Mouse (Mus musculus) forebrain, embryonic 12.5 days (tissue): ENCODE results near the gene Il17rc. TPM values are rescaled to one million over a fixed set of nuclear protein-coding genes. Genes with fewer than 3 reads are reported as not detected.

Experiments used
- ATAC-seq: fragments of 200-750 bp; cut with Nextera tagmentation; 2 replicates; pipeline ENCODE4 v1.8.0; 2017; ENCODE audit warnings: moderate TSS enrichment; ENCODE audit not compliant: low FRiP score
- H3K27ac ChIP-seq: fragments of 300-500 bp; sonication (generic); 2 replicates; pipeline ENCODE4 v1.5.1; 2016; ENCODE audit warnings: mild to moderate bottlenecking
- H3K27me3 ChIP-seq: fragments of 300-500 bp; sonication (generic); 2 replicates; pipeline ENCODE4 v1.6.1; 2016; ENCODE audit warnings: mild to moderate bottlenecking
- H3K36me3 ChIP-seq: fragments of 300-500 bp; sonication (generic); replicated peaks from 2 replicates; pipeline ENCODE4 v1.6.1; 2016; ENCODE audit warnings: mild to moderate bottlenecking
- H3K4me1 ChIP-seq: fragments of 300-500 bp; sonication (generic); 2 replicates; pipeline ENCODE4 v1.6.1; 2016
- H3K4me2 ChIP-seq: fragments of 300-500 bp; sonication (generic); 2 replicates; pipeline ENCODE4 v1.6.1; 2016; ENCODE audit warnings: mild to moderate bottlenecking, moderate library complexity
- H3K4me3 ChIP-seq: fragments of 300-500 bp; sonication (generic); replicated peaks from 2 replicates; pipeline ENCODE4 v1.5.1; 2016; ENCODE audit warnings: mild to moderate bottlenecking
- H3K9ac ChIP-seq: fragments of 300-500 bp; sonication (generic); 2 replicates; pipeline ENCODE4 v1.6.1; 2016; ENCODE audit warnings: mild to moderate bottlenecking
- H3K9me3 ChIP-seq: fragments of 300-500 bp; sonication (generic); 2 replicates; pipeline ENCODE4 v1.6.1; 2016
- WGBS: fragments of 180-500 bp; shearing (Covaris S2); methylation state at CpG from one replicate; pipeline ENCODE4 v1.1.7; 2016; 5-methylcytosine and 5-hydroxymethylcytosine counted together
- polyA plus RNA-seq: library from polyadenylated mRNA; unstranded; fragments of >200 nt; fragmentation: Nextera tagmentation; extraction: Ambion mirVana; gene quantifications from 2 replicates; pipeline ENCODE4 v1.2.1, GENCODE M21; 2016

Il17rc gene
- polyA plus RNA-seq, 1 experiment from 2014 or later, result 2.2 TPM

GRCm38 (mm10) chr6:113438721-113439430, 32.4 kb upstream of the Il17rc start:
- H3K27me3 ChIP-seq, result no peaks in the 10 kb centered on the region
- no peak overlapping the region for H3K4me2 ChIP-seq
- no peak overlapping the region for H3K4me3 ChIP-seq
- no peaks in the 10 kb centered on the region for H3K9me3 ChIP-seq
- H3K36me3 ChIP-seq, result no peaks in the 10 kb centered on the region
- no peak for ATAC-seq
- H3K4me1 ChIP-seq, result peaks cover 9% of the 10 kb centered on the region
- H3K27ac ChIP-seq, result no peak overlapping the region
- WGBS, result 68% methylated on average over 12 of the region's 12 CpGs
- no peak overlapping the region for H3K9ac ChIP-seq

GRCm38 (mm10) chr6:113440686-113441085, 30.5 kb upstream of the Il17rc start:
- H3K9me3 ChIP-seq, result no peaks in the 10 kb centered on the region
- H3K27me3 ChIP-seq, result no peaks in the 10 kb centered on the region
- H3K4me1 ChIP-seq, result peaks cover 9% of the 10 kb centered on the region
- peaks cover 6% of the 10 kb centered on the region; the same call in 1 of the 2 replicates for H3K36me3 ChIP-seq
- ATAC-seq, result no peak
- H3K4me3 ChIP-seq, result no peak overlapping the region
- no peak overlapping the region for H3K27ac ChIP-seq
- WGBS, result 86% methylated on average over 3 of the region's 3 CpGs
- no peak overlapping the region for H3K9ac ChIP-seq
- H3K4me2 ChIP-seq, result no peak overlapping the region

GRCm38 (mm10) chr6:113441147-113441680, 30.0 kb upstream of the Il17rc start:
- no peak overlapping the region for H3K9ac ChIP-seq
- no peak overlapping the region for H3K27ac ChIP-seq
- H3K4me2 ChIP-seq, result no peak overlapping the region
- ATAC-seq, result no peak
- H3K36me3 ChIP-seq, result peaks cover 9% of the 10 kb centered on the region
- peaks cover 9% of the 10 kb centered on the region for H3K4me1 ChIP-seq
- no peaks in the 10 kb centered on the region for H3K27me3 ChIP-seq
- H3K9me3 ChIP-seq, result no peaks in the 10 kb centered on the region
- no peak overlapping the region for H3K4me3 ChIP-seq
- 51% methylated on average over 7 of the region's 7 CpGs for WGBS

GRCm38 (mm10) chr6:113442087-113442441, 29.2 kb upstream of the Il17rc start:
- Histone ChIP-seq H3K27ac (no peak overlapping the region), H3K36me3 (peaks cover 17% of the 10 kb centered on the region), H3K9ac (peak overlapping the region; percentile 90), H3K27me3 (no peaks in the 10 kb centered on the region), H3K9me3 (no peaks in the 10 kb centered on the region), H3K4me2 (peak overlapping the region; percentile 88), H3K4me3 (peak overlapping the region; percentile 68), H3K4me1 (peaks cover 9% of the 10 kb centered on the region)
- 41% methylated on average over 9 of the region's 9 CpGs for WGBS
- peak; percentile 30; the same call in 1 of the 2 replicates for ATAC-seq

GRCm38 (mm10) chr6:113442442-113443090, 28.7 kb upstream of the Il17rc start, which contains the start of gene Jagn1:
Gene Jagn1, plus strand, starts transcription at chr6:113442569.
- Histone ChIP-seq H3K27me3 (no peaks in the 10 kb centered on the region), H3K4me1 (peaks cover 9% of the 10 kb centered on the region), H3K9me3 (no peaks in the 10 kb centered on the region), H3K27ac (peak within 1 kb of the TSS; percentile 43), H3K4me3 (peak within 1 kb of the TSS; percentile 68), H3K36me3 (peaks cover 22% of the 10 kb centered on the region), H3K9ac (peak within 1 kb of the TSS; percentile 90), H3K4me2 (peak within 1 kb of the TSS; percentile 88)
- under 1% methylated on average over 45 of the region's 45 CpGs for WGBS
- ATAC-seq, result peak; percentile 95

GRCm38 (mm10) chr6:113443091-113443490, 28.1 kb upstream of the Il17rc start:
- H3K36me3 ChIP-seq, result peaks cover 27% of the 10 kb centered on the region
- peak overlapping the region; percentile 88 for H3K4me2 ChIP-seq
- no peaks in the 10 kb centered on the region for H3K9me3 ChIP-seq
- 50% methylated on average over 12 of the region's 12 CpGs for WGBS
- peaks cover 9% of the 10 kb centered on the region for H3K4me1 ChIP-seq
- H3K4me3 ChIP-seq, result peak overlapping the region; percentile 68
- no peak for ATAC-seq
- H3K27me3 ChIP-seq, result no peaks in the 10 kb centered on the region
- H3K9ac ChIP-seq, result peak overlapping the region; percentile 90
- H3K27ac ChIP-seq, result no peak overlapping the region

GRCm38 (mm10) chr6:113444207-113444965, 26.8 kb upstream of the Il17rc start:
- no peak for ATAC-seq

GRCm38 (mm10) chr6:113447639-113448038, 23.6 kb upstream of the Il17rc start:
- WGBS, result 93% methylated on average over 4 of the region's 4 CpGs

More at GRCm38 (mm10) chr6:113444207-113444965, 26.8 kb upstream of the Il17rc start:
- H3K36me3 ChIP-seq, result peaks cover 37% of the 10 kb centered on the region
- H3K4me2 ChIP-seq, result no peak overlapping the region
- WGBS, result 88% methylated on average over 7 of the region's 8 CpGs
- no peak overlapping the region for H3K4me3 ChIP-seq
- H3K9me3 ChIP-seq, result no peaks in the 10 kb centered on the region
- H3K27ac ChIP-seq, result no peak overlapping the region
- H3K27me3 ChIP-seq, result no peaks in the 10 kb centered on the region
- H3K9ac ChIP-seq, result no peak overlapping the region
- peaks cover 9% of the 10 kb centered on the region for H3K4me1 ChIP-seq

GRCm38 (mm10) chr6:113451839-113452238, 19.4 kb upstream of the Il17rc start:
- Histone ChIP-seq H3K27me3 (no peaks in the 10 kb centered on the region), H3K36me3 (peaks cover 22% of the 10 kb centered on the region), H3K4me3 (no peak overlapping the region), H3K4me2 (no peak overlapping the region), H3K9ac (no peak overlapping the region), H3K9me3 (no peaks in the 10 kb centered on the region), H3K27ac (no peak overlapping the region), H3K4me1 (no peaks in the 10 kb centered on the region)
- ATAC-seq, result no peak
- WGBS, result 82% methylated on average over 2 of the region's 2 CpGs

More at GRCm38 (mm10) chr6:113447639-113448038, 23.6 kb upstream of the Il17rc start:
- no peak overlapping the region for H3K4me3 ChIP-seq
- no peak overlapping the region for H3K4me2 ChIP-seq
- H3K4me1 ChIP-seq, result peaks cover 9% of the 10 kb centered on the region
- H3K27ac ChIP-seq, result no peak overlapping the region
- peaks cover 37% of the 10 kb centered on the region for H3K36me3 ChIP-seq
- no peak for ATAC-seq
- H3K9me3 ChIP-seq, result no peaks in the 10 kb centered on the region
- no peaks in the 10 kb centered on the region for H3K27me3 ChIP-seq
- H3K9ac ChIP-seq, result no peak overlapping the region

GRCm38 (mm10) chr6:113455007-113455406, 16.2 kb upstream of the Il17rc start:
- H3K4me3 ChIP-seq, result no peak overlapping the region
- no peaks in the 10 kb centered on the region for H3K4me1 ChIP-seq
- no peak for ATAC-seq
- no peaks in the 10 kb centered on the region for H3K9me3 ChIP-seq
- H3K27me3 ChIP-seq, result peaks cover 7% of the 10 kb centered on the region; the same call in 1 of the 2 replicates
- H3K27ac ChIP-seq, result no peak overlapping the region
- WGBS, result 76% methylated on average over 5 of the region's 5 CpGs
- H3K4me2 ChIP-seq, result no peak overlapping the region
- H3K36me3 ChIP-seq, result no peaks in the 10 kb centered on the region
- H3K9ac ChIP-seq, result no peak overlapping the region

- H3K27me3 ChIP-seq, result peaks cover 13% of the 10 kb centered on the region; the same call in 1 of the 2 replicates
- no peak for ATAC-seq
- H3K9ac ChIP-seq, result no peak within 1 kb of the TSS
- H3K4me1 ChIP-seq, result no peaks in the 10 kb centered on the region
- 84% methylated on average over 9 of the region's 10 CpGs for WGBS
- H3K4me3 ChIP-seq, result no peak within 1 kb of the TSS
- no peak within 1 kb of the TSS for H3K27ac ChIP-seq
- H3K4me2 ChIP-seq, result no peak within 1 kb of the TSS
- no peaks in the 10 kb centered on the region for H3K36me3 ChIP-seq
- no peaks in the 10 kb centered on the region for H3K9me3 ChIP-seq
These were observed 13.2 kb upstream of the Il17rc start, which contains the start of gene Il17re for GRCm38 (mm10) chr6:113457952-113458534. Gene Il17re, plus strand, starts transcription at chr6:113458484.
